Mouse (Mus musculus): ENCODE measurements around the gene Kcnk10.

GRCm38 (mm10) chr12:98544545-98545250 lies 33.4 kb downstream of the Kcnk10 start:
- no peak for TF ChIP-seq CTCF (IDR thresholded peaks at IDR 0.05; ENCODE audit: low read depth, low read length)
- TF ChIP-seq GATA1 (IDR thresholded peaks at IDR 0.05; ENCODE audit: borderline replicate concordance, low read length): no peak
- no peak for TF ChIP-seq POLR2AphosphoS5 (IDR thresholded peaks at IDR 0.05; ENCODE audit: insufficient replicate concordance, low read depth, low read length)
- TF ChIP-seq TAL1 (conservative IDR thresholded peaks at IDR 0.05; ENCODE audit: low read depth, low read length): no peak
- no peak for TF ChIP-seq GATA2 (IDR thresholded peaks at IDR 0.05; ENCODE audit: borderline replicate concordance, low read depth, low read length)

Data from G1E (cell line).